Mouse (Mus musculus) E14TG2a.4 (cell line): ENCODE measurements around the gene Syne1.

Experiments used
- H3K27me3 ChIP-seq: 2 replicates; pipeline ENCODE4 v1.6.1; 2014; ENCODE audit warnings: low read length, control low read depth; ENCODE audit not compliant: insufficient read depth
- H3K36me3 ChIP-seq: 2 replicates; pipeline ENCODE4 v1.6.1; 2014; ENCODE audit warnings: low read length, control low read depth; ENCODE audit not compliant: insufficient read depth
- H3K4me1 ChIP-seq: replicated peaks from 2 replicates; pipeline ENCODE4 v1.6.1; 2014; ENCODE audit warnings: low read depth, low read length, control low read depth
- H3K4me3 ChIP-seq: replicated peaks from 2 replicates; pipeline ENCODE4 v1.5.1; 2014; ENCODE audit warnings: mild to moderate bottlenecking, low read length
- H3K9me3 ChIP-seq: 2 replicates; pipeline ENCODE4 v1.6.1; 2014; ENCODE audit warnings: low read length, control low read depth
- CTCF ChIP-seq: conservative IDR thresholded peaks from 2 replicates; pipeline ENCODE4 v1.5.1; 2014; ENCODE audit warnings: low read length
- NANOG ChIP-seq: IDR thresholded peaks from 2 replicates; pipeline ENCODE4 v1.6.1; 2014; ENCODE audit warnings: borderline replicate concordance, low read length, mixed read lengths
- POU5F1 ChIP-seq: IDR thresholded peaks from 2 replicates; pipeline ENCODE4 v1.6.1; 2014; ENCODE audit warnings: low read length, borderline replicate concordance

Gene Syne1

DNA sequence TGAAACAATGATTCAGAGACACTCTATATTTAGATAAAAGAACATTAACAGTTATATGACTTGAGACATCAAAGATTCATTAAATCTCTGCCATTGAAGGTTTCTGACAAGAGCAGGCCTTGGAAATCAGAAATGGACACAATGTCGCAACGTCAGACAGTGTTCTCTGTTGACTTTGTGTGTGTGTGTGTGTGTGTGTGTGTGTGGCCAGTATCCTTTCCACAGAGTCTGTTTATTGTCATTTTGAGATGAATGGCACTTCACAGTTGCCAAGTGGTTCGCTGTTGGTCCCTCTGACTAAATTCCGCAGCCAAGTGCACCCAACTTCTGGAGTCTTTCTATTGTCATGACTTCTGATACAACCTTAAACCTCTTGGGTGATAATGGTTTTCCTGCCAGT is 577.0 kb downstream of the Syne1 start:
- TF ChIP-seq POU5F1 (no peak), NANOG (no peak)
- H3K9me3 ChIP-seq, result no peaks in the 10 kb centered on the region
- H3K4me3 ChIP-seq, result no peak overlapping the region
- no peaks in the 10 kb centered on the region for H3K27me3 ChIP-seq
- no peaks in the 10 kb centered on the region for H3K36me3 ChIP-seq
- no peaks in the 10 kb centered on the region for H3K4me1 ChIP-seq

- TF ChIP-seq CTCF (no peak), POU5F1 (no peak), NANOG (no peak)
- no peaks in the 10 kb centered on the region for H3K36me3 ChIP-seq
- peaks cover under 1% of the 10 kb centered on the region; the same call in 1 of the 2 replicates for H3K9me3 ChIP-seq
- no peaks in the 10 kb centered on the region for H3K27me3 ChIP-seq
- no peaks in the 10 kb centered on the region for H3K4me1 ChIP-seq
- H3K4me3 ChIP-seq, result no peak overlapping the region
These were observed 579.3 kb downstream of the Syne1 start for GRCm38 (mm10) chr10:4972026-4972425.

DNA sequence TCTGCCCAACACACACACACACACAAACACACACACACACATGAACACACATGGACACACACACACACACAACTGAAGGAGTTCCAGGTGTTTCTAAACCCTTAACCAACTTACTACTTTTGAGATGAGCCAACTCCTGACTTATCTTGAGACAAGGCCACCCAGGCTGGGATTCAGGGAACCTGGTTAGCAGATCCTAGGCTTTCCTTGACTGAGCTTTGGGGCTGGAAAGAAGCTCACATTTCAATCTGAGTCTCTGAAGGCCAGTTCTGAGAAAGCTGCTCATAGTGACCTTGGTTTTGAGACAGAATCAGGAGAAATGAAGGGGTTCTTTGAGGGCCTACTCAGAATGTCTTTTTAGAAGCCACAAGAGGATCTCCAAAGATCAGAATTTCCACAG is 579.7 kb downstream of the Syne1 start:
- H3K4me1 ChIP-seq, result no peaks in the 10 kb centered on the region
- no peak overlapping the region for H3K4me3 ChIP-seq
- TF ChIP-seq CTCF, result no peak
- TF ChIP-seq NANOG, result no peak
- no peak for TF ChIP-seq POU5F1
- H3K36me3 ChIP-seq, result no peaks in the 10 kb centered on the region
- no peaks in the 10 kb centered on the region for H3K27me3 ChIP-seq
- H3K9me3 ChIP-seq, result peaks cover 4% of the 10 kb centered on the region

DNA sequence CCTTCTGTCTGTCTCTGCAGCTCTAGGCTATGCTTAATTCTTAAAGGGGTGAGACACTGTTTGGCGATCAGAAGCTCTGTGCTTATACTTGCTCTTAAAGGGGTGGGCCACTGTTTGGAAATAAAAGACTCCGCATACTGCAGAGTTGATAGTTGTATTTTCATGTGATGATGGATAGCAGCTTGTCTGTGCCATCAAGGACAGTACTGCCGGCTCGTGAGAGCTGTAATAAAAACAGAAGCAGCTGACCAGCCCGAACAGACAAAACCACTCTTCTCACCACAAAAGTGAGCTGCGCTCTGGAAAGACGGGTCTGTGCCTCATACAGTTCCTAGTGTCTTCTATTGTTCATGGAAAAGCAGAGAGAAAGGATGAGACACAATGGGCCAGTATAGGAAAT is 580.1 kb downstream of the Syne1 start:
- TF ChIP-seq NANOG (no peak), CTCF (no peak), POU5F1 (no peak)
- no peaks in the 10 kb centered on the region for H3K27me3 ChIP-seq

More for the DNA sequence above, 580.1 kb downstream of the Syne1 start:
- H3K4me3 ChIP-seq, result no peak overlapping the region
- H3K9me3 ChIP-seq, result peaks cover 9% of the 10 kb centered on the region
- no peaks in the 10 kb centered on the region for H3K4me1 ChIP-seq
- no peaks in the 10 kb centered on the region for H3K36me3 ChIP-seq
